Mouse (Mus musculus) heart, postnatal 4 days (tissue): ENCODE measurements at regions not wholly inside any gene's neighbourhood (a gene's known extent, or its start where the extent isn't known, plus 50 kb on each side); places are given as distances from the start of the nearest gene placed in this dataset.

Experiments
- DNase-seq: peaks from one replicate; pipeline ENCODE4 v3.0.0; 2021

DNA sequence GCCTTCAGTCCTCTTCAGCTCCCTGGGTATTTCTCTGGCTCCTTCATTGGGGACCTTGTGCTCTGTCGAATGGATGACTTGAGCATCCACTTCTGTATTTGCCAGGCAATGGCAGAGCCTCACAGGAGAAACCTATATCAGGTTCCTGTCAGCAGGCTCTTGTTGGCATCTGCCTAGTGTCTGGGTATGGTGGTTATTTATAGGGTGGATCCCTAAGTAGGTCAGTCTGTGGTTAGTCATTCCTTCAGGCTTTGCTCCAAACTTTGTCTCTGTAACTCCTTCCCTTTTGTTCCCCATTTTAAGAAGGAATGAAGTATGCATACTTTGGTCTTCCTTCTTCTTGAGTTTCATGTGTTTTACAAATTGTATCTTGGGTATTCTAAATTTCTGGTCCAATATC is 522.4 kb upstream of the St8sia4 start:
- DNase-seq = peak; percentile 5

DNA sequence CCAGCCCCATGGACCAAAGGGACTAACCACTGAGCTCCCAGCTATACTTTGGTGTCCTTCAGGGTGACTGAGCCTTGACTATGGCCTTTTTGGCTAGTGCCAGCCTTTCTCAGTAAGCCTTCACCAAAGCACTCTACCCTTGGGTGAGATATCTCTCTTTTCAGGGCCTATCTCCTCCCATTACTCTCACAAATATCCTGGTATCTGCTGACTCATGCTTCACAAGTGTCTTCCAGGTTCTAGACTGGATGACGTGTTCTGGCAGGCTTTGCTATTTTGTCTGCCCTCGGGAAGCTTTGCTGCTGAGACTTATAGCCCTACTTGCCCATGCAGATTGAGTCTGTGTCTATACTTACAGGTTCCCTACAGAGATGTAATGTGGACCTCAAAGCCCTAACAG is 499.4 kb upstream of the St8sia4 start:
- no peak for DNase-seq

DNA sequence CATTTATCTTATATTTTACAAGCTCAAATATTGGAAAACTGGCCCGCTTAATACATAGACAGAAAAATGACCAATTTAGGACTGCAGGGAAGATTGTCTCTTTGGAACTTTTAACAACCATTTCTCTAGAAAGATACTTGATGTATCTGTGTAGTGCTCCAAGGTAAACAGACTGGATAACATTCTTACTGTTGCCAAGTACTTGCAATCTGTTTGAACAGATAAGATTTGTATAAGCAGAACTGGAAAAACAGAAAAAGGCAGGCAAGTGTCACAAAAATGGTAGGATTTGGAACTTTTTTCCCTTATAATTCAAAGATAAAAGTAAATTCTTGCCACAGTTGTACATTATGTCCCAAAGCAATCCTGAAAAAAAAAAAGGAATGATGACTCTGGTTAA is 488.1 kb upstream of the St8sia4 start:
- DNase-seq = no peak

- DNase-seq = no peak
Measured at GRCm38 (mm10) chr1:96128618-96129017, 461.2 kb upstream of the St8sia4 start.

DNA sequence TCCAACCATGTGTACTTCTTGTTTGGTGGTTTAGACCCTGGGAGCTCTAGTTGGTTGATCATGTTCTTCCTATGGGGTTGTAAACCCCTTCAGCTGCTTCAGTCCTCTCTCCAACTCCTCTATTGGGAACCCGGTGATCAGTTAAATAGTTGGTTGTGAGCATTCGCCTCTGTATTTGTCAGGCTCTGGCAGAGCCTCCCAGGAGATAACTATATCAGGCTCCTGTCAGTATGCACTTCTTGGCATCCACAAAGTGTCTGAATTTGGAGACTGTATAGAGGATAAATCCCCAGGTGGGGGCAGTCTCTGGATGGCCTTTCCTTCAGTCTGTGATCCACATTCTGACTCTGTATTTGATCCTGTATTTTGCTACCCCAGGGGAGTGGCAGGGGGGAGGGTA is 440.6 kb upstream of the St8sia4 start:
- no peak for DNase-seq

DNA sequence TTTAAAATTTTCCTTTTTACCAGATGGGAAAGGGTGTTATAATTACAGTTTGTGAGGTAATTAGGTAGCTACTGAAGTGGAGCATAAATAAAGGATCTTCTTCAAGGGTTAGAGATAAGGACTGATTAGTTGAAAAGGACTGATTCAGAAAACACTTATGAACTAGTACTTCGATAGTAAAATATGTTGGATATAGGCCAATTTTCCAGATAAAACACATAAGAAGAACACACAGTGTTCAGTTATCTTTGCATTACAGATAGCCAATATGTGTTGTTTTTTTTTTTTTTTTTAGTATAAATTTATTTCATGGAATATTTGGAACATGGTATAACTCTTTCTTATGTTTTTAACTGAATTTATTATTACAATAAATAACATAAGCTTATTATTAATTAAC is 438.0 kb upstream of the St8sia4 start:
- DNase-seq = no peak

GRCm38 (mm10) chr1:96083575-96083974 is 416.2 kb upstream of the St8sia4 start:
- no peak for DNase-seq

DNA sequence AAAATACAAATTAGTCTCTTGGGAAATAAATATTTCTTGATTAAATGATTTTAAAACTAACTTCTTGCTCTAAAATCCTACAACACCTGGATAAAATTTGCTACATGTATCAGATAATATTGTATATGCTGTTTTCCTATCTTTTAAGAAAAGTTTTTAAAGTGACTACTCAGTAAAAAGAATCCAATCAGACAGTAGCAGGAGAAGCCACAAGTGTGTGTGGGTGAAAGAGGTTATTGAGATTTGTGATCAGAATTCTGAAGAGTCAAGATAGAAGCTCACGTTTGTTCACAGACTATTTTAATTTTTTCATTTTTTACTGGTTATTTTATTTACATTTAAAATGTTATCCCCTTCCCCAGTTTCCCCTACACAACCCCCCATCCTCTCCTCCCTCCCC is 407.3 kb upstream of the St8sia4 start:
- DNase-seq = no peak

DNA sequence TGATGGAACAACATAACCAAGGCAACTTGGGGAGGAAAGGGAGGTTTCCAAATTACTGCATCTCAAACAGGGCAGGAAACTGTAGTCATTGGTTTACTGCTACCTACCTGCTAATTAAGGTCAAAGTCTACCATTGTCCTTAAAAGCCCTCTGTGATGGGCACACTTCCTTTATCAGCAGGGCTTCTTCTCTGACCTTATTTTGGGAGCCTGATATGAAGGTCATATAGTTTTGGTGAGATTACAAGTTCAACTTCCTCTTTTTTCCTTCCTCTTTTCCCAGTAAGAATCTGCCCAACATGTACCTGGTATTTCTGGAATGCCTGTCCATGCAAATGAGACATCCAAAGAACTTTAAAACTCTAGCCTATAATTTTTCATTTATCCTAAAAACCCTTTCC is 394.0 kb upstream of the St8sia4 start:
- no peak for DNase-seq

GRCm38 (mm10) chr1:96049260-96049659 is 381.9 kb upstream of the St8sia4 start:
- no peak for DNase-seq

DNA sequence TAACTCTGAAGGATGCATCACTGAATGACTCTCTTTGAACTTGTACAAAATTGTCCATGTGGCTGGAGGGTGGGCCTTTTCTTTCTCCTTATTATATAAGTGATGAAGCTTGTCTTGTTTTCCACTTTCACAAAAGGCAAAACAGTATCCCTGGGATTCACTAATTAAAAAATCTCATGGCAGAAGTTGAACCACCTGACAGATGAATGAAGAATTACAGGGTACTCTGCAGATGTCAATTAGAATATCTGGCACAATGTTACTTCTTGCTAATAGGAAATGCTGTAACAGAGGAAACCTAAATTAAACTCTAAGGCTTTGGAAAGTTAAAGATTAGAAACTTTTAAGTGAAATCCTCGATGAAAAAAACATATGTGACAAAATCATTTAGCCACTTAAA is 379.2 kb upstream of the St8sia4 start:
- no peak for DNase-seq

- no peak for DNase-seq
Measured at GRCm38 (mm10) chr1:96019443-96019842, 352.1 kb upstream of the St8sia4 start.

DNA sequence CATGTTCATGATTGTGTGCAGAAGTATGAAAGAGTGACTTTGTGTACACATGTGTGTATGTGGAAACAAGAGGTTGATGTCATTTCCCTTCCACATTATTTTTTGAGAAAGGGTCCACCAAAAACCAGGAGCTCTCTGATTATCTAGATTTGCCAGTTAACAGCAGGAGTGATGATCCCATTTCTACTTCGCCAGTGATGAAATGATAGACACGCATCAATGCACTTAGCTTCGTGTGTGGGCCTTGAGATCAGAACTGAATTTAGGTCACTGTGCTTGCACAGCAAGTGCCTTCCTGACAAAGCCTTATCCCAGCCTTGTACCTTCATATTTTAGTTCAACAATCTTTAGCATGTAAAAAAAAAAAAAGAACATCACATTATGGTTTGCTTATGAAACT is 342.1 kb upstream of the St8sia4 start:
- no peak for DNase-seq

- no peak for DNase-seq
Measured at GRCm38 (mm10) chr1:96003086-96003485, 335.7 kb upstream of the St8sia4 start.

GRCm38 (mm10) chr1:95962164-95962563 is 294.8 kb upstream of the St8sia4 start:
- no peak for DNase-seq
